Mouse (Mus musculus): ENCODE results near the gene Itga1. TPM values are rescaled to one million over a fixed set of nuclear protein-coding genes. Genes with fewer than 3 reads are reported as not detected.

Gene Itga1
- total and polyA plus RNA-seq, 2 experiments from 2014 or later: 3.2 to 8.2 TPM

- no peak overlapping the region for H3K4me2 ChIP-seq (ENCODE audit: low read depth)
- ATAC-seq (no peak), DNase-seq (no peak)
- H3K9me3 ChIP-seq (ENCODE audit: low read length): no peaks in the 10 kb centered on the region
- H3K4me1 ChIP-seq (ENCODE audit: insufficient read depth): no peaks in the 10 kb centered on the region
- H3K4me3 ChIP-seq (ENCODE audit: low read depth, low read length): no peak overlapping the region
- TF ChIP-seq CTCF (IDR thresholded peaks at IDR 0.05; ENCODE audit: low read depth): no peak
- 41% methylated on average over 5 of the region's 5 CpGs for WGBS
- no peak overlapping the region for H3K9ac ChIP-seq
- H3K36me3 ChIP-seq (ENCODE audit: insufficient read depth): no peaks in the 10 kb centered on the region
- no peaks in the 10 kb centered on the region for H3K27me3 ChIP-seq (ENCODE audit: insufficient read depth, low read length)
- H3K27ac ChIP-seq (ENCODE audit: low read depth, low read length): no peak overlapping the region
These were observed 30.7 kb upstream of the Itga1 start for GRCm38 (mm10) chr13:115132435-115132834.

- WGBS: 72% methylated on average over 3 of the region's 3 CpGs
- no peak for DNase-seq
- H3K27ac ChIP-seq (ENCODE audit: low read depth, low read length): no peak overlapping the region
- H3K36me3 ChIP-seq (ENCODE audit: insufficient read depth): no peaks in the 10 kb centered on the region
- H3K27me3 ChIP-seq (ENCODE audit: insufficient read depth, low read length): no peaks in the 10 kb centered on the region
- H3K9ac ChIP-seq: no peak overlapping the region
- no peak for ATAC-seq
- H3K4me3 ChIP-seq (ENCODE audit: low read depth, low read length): no peak overlapping the region
- no peaks in the 10 kb centered on the region for H3K4me1 ChIP-seq (ENCODE audit: insufficient read depth)
- no peak for TF ChIP-seq CTCF (IDR thresholded peaks at IDR 0.05; ENCODE audit: low read depth)
- no peaks in the 10 kb centered on the region for H3K9me3 ChIP-seq (ENCODE audit: low read length)
- H3K4me2 ChIP-seq (ENCODE audit: low read depth): no peak overlapping the region
These were observed 29.6 kb upstream of the Itga1 start for GRCm38 (mm10) chr13:115131381-115131780.

- H3K4me1 ChIP-seq (ENCODE audit: insufficient read depth): no peaks in the 10 kb centered on the region
- no peaks in the 10 kb centered on the region for H3K36me3 ChIP-seq (ENCODE audit: insufficient read depth)
- H3K27me3 ChIP-seq (ENCODE audit: insufficient read depth, low read length): no peaks in the 10 kb centered on the region
- no peak for ATAC-seq
- no peak overlapping the region for H3K4me3 ChIP-seq (ENCODE audit: low read depth, low read length)
- no peak overlapping the region for H3K9ac ChIP-seq
- DNase-seq: no peak
- no peak overlapping the region for H3K4me2 ChIP-seq (ENCODE audit: low read depth)
- WGBS: 90% methylated on average over 2 of the region's 2 CpGs
- no peak for TF ChIP-seq CTCF (IDR thresholded peaks at IDR 0.05; ENCODE audit: low read depth)
- no peak overlapping the region for H3K27ac ChIP-seq (ENCODE audit: low read depth, low read length)
- H3K9me3 ChIP-seq (ENCODE audit: low read length): no peaks in the 10 kb centered on the region
These were observed 28.3 kb upstream of the Itga1 start for GRCm38 (mm10) chr13:115130035-115130434.

- TF ChIP-seq CTCF (IDR thresholded peaks at IDR 0.05; ENCODE audit: low read depth): no peak
- H3K4me2 ChIP-seq (ENCODE audit: low read depth): no peak overlapping the region
- H3K27me3 ChIP-seq (ENCODE audit: insufficient read depth, low read length): no peaks in the 10 kb centered on the region
- no peaks in the 10 kb centered on the region for H3K9me3 ChIP-seq (ENCODE audit: low read length)
- DNase-seq (no peak), ATAC-seq (no peak)
- H3K9ac ChIP-seq: no peak overlapping the region
- H3K4me1 ChIP-seq (ENCODE audit: insufficient read depth): no peaks in the 10 kb centered on the region
- 41% methylated on average over 1 of the region's 1 CpGs for WGBS
- H3K36me3 ChIP-seq (ENCODE audit: insufficient read depth): no peaks in the 10 kb centered on the region
- no peak overlapping the region for H3K27ac ChIP-seq (ENCODE audit: low read depth, low read length)
- no peak overlapping the region for H3K4me3 ChIP-seq (ENCODE audit: low read depth, low read length)
These were observed 26.1 kb upstream of the Itga1 start for GRCm38 (mm10) chr13:115127826-115128225.

GRCm38 (mm10) chr13:115126534-115126933 lies 24.8 kb upstream of the Itga1 start:
- H3K36me3 ChIP-seq (ENCODE audit: insufficient read depth): no peaks in the 10 kb centered on the region
- no peaks in the 10 kb centered on the region for H3K9me3 ChIP-seq (ENCODE audit: low read length)
- no peak for TF ChIP-seq CTCF (IDR thresholded peaks at IDR 0.05; ENCODE audit: low read depth)
- H3K4me2 ChIP-seq (ENCODE audit: low read depth): no peak overlapping the region
- no peak overlapping the region for H3K27ac ChIP-seq (ENCODE audit: low read depth, low read length)
- H3K4me3 ChIP-seq (ENCODE audit: low read depth, low read length): no peak overlapping the region
- ATAC-seq (no peak), DNase-seq (no peak)
- H3K4me1 ChIP-seq (ENCODE audit: insufficient read depth): no peaks in the 10 kb centered on the region
- no peak overlapping the region for H3K9ac ChIP-seq
- 93% methylated on average over 2 of the region's 2 CpGs for WGBS
- no peaks in the 10 kb centered on the region for H3K27me3 ChIP-seq (ENCODE audit: insufficient read depth, low read length)

GRCm38 (mm10) chr13:115125130-115125529 lies 23.4 kb upstream of the Itga1 start:
- ATAC-seq: no peak
- H3K36me3 ChIP-seq (ENCODE audit: insufficient read depth): no peaks in the 10 kb centered on the region
- no peaks in the 10 kb centered on the region for H3K9me3 ChIP-seq (ENCODE audit: low read length)
- H3K4me3 ChIP-seq (ENCODE audit: low read depth, low read length): no peak overlapping the region
- no peaks in the 10 kb centered on the region for H3K27me3 ChIP-seq (ENCODE audit: insufficient read depth, low read length)
- no peak overlapping the region for H3K9ac ChIP-seq
- no peak for DNase-seq
- WGBS: 77% methylated on average over 4 of the region's 4 CpGs
- H3K4me2 ChIP-seq (ENCODE audit: low read depth): no peak overlapping the region
- no peak overlapping the region for H3K27ac ChIP-seq (ENCODE audit: low read depth, low read length)
- TF ChIP-seq CTCF (IDR thresholded peaks at IDR 0.05; ENCODE audit: low read depth): no peak
- H3K4me1 ChIP-seq (ENCODE audit: insufficient read depth): no peaks in the 10 kb centered on the region

- Histone ChIP-seq H3K9me3 (ENCODE audit: low read length) (no peaks in the 10 kb centered on the region), H3K27me3 (ENCODE audit: insufficient read depth, low read length) (no peaks in the 10 kb centered on the region), H3K4me3 (ENCODE audit: low read depth, low read length) (no peak overlapping the region), H3K9ac (no peak overlapping the region), H3K4me1 (ENCODE audit: insufficient read depth) (no peaks in the 10 kb centered on the region), H3K27ac (ENCODE audit: low read depth, low read length) (no peak overlapping the region), H3K36me3 (ENCODE audit: insufficient read depth) (no peaks in the 10 kb centered on the region), H3K4me2 (ENCODE audit: low read depth) (no peak overlapping the region)
- no peak for TF ChIP-seq CTCF (IDR thresholded peaks at IDR 0.05; ENCODE audit: low read depth)
- ATAC-seq: no peak
- WGBS: 86% methylated on average over 1 of the region's 1 CpGs
- DNase-seq: no peak
These were observed 22.8 kb upstream of the Itga1 start for GRCm38 (mm10) chr13:115124521-115124920.

- Histone ChIP-seq H3K4me2 (ENCODE audit: low read depth) (no peak overlapping the region), H3K4me3 (ENCODE audit: low read depth, low read length) (no peak overlapping the region), H3K4me1 (ENCODE audit: insufficient read depth) (no peaks in the 10 kb centered on the region), H3K27ac (ENCODE audit: low read depth, low read length) (no peak overlapping the region), H3K9ac (no peak overlapping the region), H3K36me3 (ENCODE audit: insufficient read depth) (no peaks in the 10 kb centered on the region), H3K27me3 (ENCODE audit: insufficient read depth, low read length) (no peaks in the 10 kb centered on the region), H3K9me3 (ENCODE audit: low read length) (no peaks in the 10 kb centered on the region)
- TF ChIP-seq CTCF (IDR thresholded peaks at IDR 0.05; ENCODE audit: low read depth): no peak
- ATAC-seq (no peak), DNase-seq (no peak)
- WGBS: 61% methylated on average over 5 of the region's 5 CpGs
These were observed 17.0 kb upstream of the Itga1 start for GRCm38 (mm10) chr13:115118756-115119155.

Data from forebrain, postnatal 0 days (tissue).